Mouse (Mus musculus) erythroblast, embryonic 14.5 days (primary cell): ENCODE data around the gene Tmem274.

Source experiments
- GATA1 ChIP-seq: IDR thresholded peaks from 2 replicates; pipeline ENCODE4 v1.6.1; 2012; ENCODE audit warnings: low read length, inconsistent platforms, mixed read lengths
- TAL1 ChIP-seq: IDR thresholded peaks from 3 replicates; pipeline ENCODE4 v1.6.1; 2012; ENCODE audit warnings: low read length, inconsistent platforms, mixed read lengths

GRCm38 (mm10) chr4:149475096-149475495, 2.1 kb upstream of the Tmem274 start:
- TF ChIP-seq TAL1 (no peak), GATA1 (no peak)
